Mouse (Mus musculus) megakaryocyte, embryonic 14.5 days (primary cell): ENCODE results near the gene Proz.

Experiments
- FLI1 ChIP-seq: IDR thresholded peaks from 2 replicates; pipeline ENCODE4 v1.6.1; 2012; ENCODE audit warnings: low read length, inconsistent platforms, mixed read lengths
- GATA1 ChIP-seq: IDR thresholded peaks from 3 replicates; pipeline ENCODE4 v1.6.1; 2012; ENCODE audit warnings: mixed read lengths, low read length, inconsistent platforms, borderline replicate concordance

- TF ChIP-seq GATA1 (no peak), FLI1 (no peak)
These were observed 32.2 kb upstream of the Proz start for GRCm38 (mm10) chr8:13028482-13028881.
